Mouse (Mus musculus) spleen, postnatal 36 days (tissue): ENCODE measurements around the gene Gm47841.
A peak's percentile ranks its signal among the peaks of the same experiment; 100 is the strongest.

ENCODE experiments used
- DNase-seq, 2 experiments: peaks; one replicate each; pipeline ENCODE4 v3.0.0; 2022; ENCODE audit warnings: low spot score in 2 of 2, mixed read lengths in 1 of 2

Gene Gm47841

GRCm38 (mm10) chr15:101042613-101043012, 4.6 kb downstream of the Gm47841 start:
- peak in 1 of 2 experiments; percentile 11 for DNase-seq

- DNase-seq, result no peak
Observed at GRCm38 (mm10) chr15:101041966-101042365, 5.2 kb downstream of the Gm47841 start.

- no peak for DNase-seq
Observed at GRCm38 (mm10) chr15:101039651-101040050, 7.5 kb downstream of the Gm47841 start.

- no peak for DNase-seq
Observed at GRCm38 (mm10) chr15:101028960-101029359, 18.2 kb downstream of the Gm47841 start.

- DNase-seq, result no peak
Observed at GRCm38 (mm10) chr15:101011352-101011751, 35.8 kb downstream of the Gm47841 start.

- no peak for DNase-seq
Observed at GRCm38 (mm10) chr15:101008386-101009010, 38.7 kb downstream of the Gm47841 start.

GRCm38 (mm10) chr15:101007236-101007635, 40.0 kb downstream of the Gm47841 start:
- DNase-seq, result no peak

- no peak for DNase-seq
Observed at GRCm38 (mm10) chr15:101006251-101007040, 40.8 kb downstream of the Gm47841 start.

- no peak for DNase-seq
Observed at GRCm38 (mm10) chr15:101005717-101006116, 41.5 kb downstream of the Gm47841 start.

GRCm38 (mm10) chr15:101004538-101004937, 42.7 kb downstream of the Gm47841 start:
- DNase-seq, result no peak

GRCm38 (mm10) chr15:101002466-101002865, 44.7 kb downstream of the Gm47841 start:
- DNase-seq, result no peak

GRCm38 (mm10) chr15:101001685-101002084, 45.5 kb downstream of the Gm47841 start:
- no peak for DNase-seq

- no peak for DNase-seq
Observed at GRCm38 (mm10) chr15:100997090-100997489, 50.1 kb downstream of the Gm47841 start.
